ENCODE assay signal across 8 mouse cellular contexts in the genomic region with DNA sequence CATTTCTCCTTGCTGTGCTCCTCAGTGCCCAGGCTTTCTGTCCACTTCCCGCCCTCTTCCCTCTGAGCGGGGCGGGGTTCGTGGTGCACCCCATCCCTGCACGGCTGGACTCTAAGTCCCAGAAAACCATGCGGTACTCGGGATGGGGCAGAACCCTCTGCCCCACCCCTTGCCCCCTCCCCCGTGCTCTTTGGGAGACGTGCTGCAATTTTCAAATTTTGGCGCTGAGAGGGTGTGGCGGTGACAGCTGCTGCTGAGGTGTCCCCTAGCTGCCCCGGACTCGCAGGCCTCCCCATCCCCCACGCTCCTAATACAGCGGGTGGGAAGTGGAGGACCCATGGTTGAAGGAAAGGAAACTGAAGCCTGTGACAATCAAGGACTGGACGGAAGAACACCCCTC. TPM values are rescaled to one million over a fixed set of nuclear protein-coding genes. Genes with fewer than 3 reads are reported as not detected.
DNase-seq lines count a peak whose midpoint lies in the region; ATAC-seq and TF ChIP-seq lines count a peak whose summit lies in the region.

No protein-coding gene starts in this region.

- no peaks in the 10 kb centered on the region for H3K36me3 ChIP-seq in forebrain, postnatal 0 days (ENCODE audit: insufficient read depth)

- no peaks in the 10 kb centered on the region for H3K9me3 ChIP-seq in forebrain, postnatal 0 days (ENCODE audit: low read length)

- DNase-seq in gastrocnemius, postnatal 25 days = peak; percentile 44
- DNase-seq in gastrocnemius, postnatal 10 days = no peak
- DNase-seq in forebrain, postnatal 0 days = no peak
- DNase-seq in kidney, postnatal 14 days = peak; percentile 70
- no peak for DNase-seq in frontal cortex, postnatal 36 days (ENCODE audit: low spot score in 2 of 2)
- no peak for DNase-seq in layer of hippocampus, adult 18-20 months (ENCODE audit: low spot score in 2 of 2)
- no peak for DNase-seq in adrenal gland, postnatal 25 days

- H3K27ac ChIP-seq in forebrain, postnatal 0 days (ENCODE audit: low read depth, low read length) = no peak overlapping the region

- H3K4me2 ChIP-seq in forebrain, postnatal 0 days (ENCODE audit: low read depth) = peak overlapping the region; percentile 31

- H3K4me1 ChIP-seq in forebrain, postnatal 0 days (ENCODE audit: insufficient read depth) = no peaks in the 10 kb centered on the region

- no peaks in the 10 kb centered on the region for H3K27me3 ChIP-seq in forebrain, postnatal 0 days (ENCODE audit: insufficient read depth, low read length)

- 4% methylated on average over 16 of the region's 16 CpGs for WGBS in forebrain, postnatal 0 days

- H3K4me3 ChIP-seq in forebrain, postnatal 0 days (ENCODE audit: low read depth, low read length) = 0 out of 2 replicates have a peak overlapping the region, but pooled peaks have one; percentile 0

- no peak for ATAC-seq in forebrain, postnatal 0 days
- ATAC-seq in megakaryocyte progenitor cell, adult 5-6 weeks (replicated peaks; ENCODE audit: poor library complexity) = peak; percentile 60

- no peak overlapping the region for H3K9ac ChIP-seq in forebrain, postnatal 0 days

- TF ChIP-seq CTCF in forebrain, postnatal 0 days (IDR thresholded peaks at IDR 0.05; ENCODE audit: low read depth) = no peak

RNA-seq across cellular contexts. Expression of gene Lmnb2, which starts 3.9 kb away (rescaled TPM):
- total RNA-seq in gastrocnemius, postnatal 25 days (2021) = 1 to 10 TPM; 3.7 to 5.1 TPM
- 10 to 100 TPM; 24.0 to 28.1 TPM for total RNA-seq in gastrocnemius, postnatal 10 days (2021)
- total RNA-seq in forebrain, postnatal 0 days (2014; rRNA removed) = 46.1 and 46.5 TPM in 2 replicates
- polyA plus RNA-seq in forebrain, postnatal 0 days (2015; fragmentation: Nextera tagmentation; extraction: Ambion mirVana) = 22.1 and 24.5 TPM in 2 replicates
- total RNA-seq in megakaryocyte progenitor cell, adult 5-6 weeks (2015) = 11.7 and 13.9 TPM in 2 replicates
- total RNA-seq in megakaryocyte progenitor cell, adult 5-6 weeks (2017) = 49.3 and 56.9 TPM in 2 replicates
- 10 to 100 TPM; 19.5 to 22.3 TPM for total RNA-seq in layer of hippocampus, adult 18-20 months (2021)
- total RNA-seq in adrenal gland, postnatal 25 days (2021) = 14.4 and 15.2 TPM in 2 replicates

RNA-seq across cellular contexts. Expression of gene Gadd45b, which starts 8.0 kb away (rescaled TPM):
- total RNA-seq in gastrocnemius, postnatal 25 days (2021) = 10 to 100 TPM; 12.7 to 30.0 TPM
- total RNA-seq in gastrocnemius, postnatal 10 days (2021) = 10 to 100 TPM in 1 of 2 experiments, 1 to 10 TPM in 1; 9.0 to 15.9 TPM
- 5.0 and 5.8 TPM in 2 replicates for total RNA-seq in forebrain, postnatal 0 days (2014; rRNA removed)
- polyA plus RNA-seq in forebrain, postnatal 0 days (2015; fragmentation: Nextera tagmentation; extraction: Ambion mirVana) = 6.5 and 7.7 TPM in 2 replicates
- total RNA-seq in megakaryocyte progenitor cell, adult 5-6 weeks (2015) = 18.7 and 20.7 TPM in 2 replicates
- 17.6 and 17.9 TPM in 2 replicates for total RNA-seq in megakaryocyte progenitor cell, adult 5-6 weeks (2017)
- 10 to 100 TPM; 24.9 to 28.1 TPM for total RNA-seq in layer of hippocampus, adult 18-20 months (2021)
- 15.3 and 15.4 TPM in 2 replicates for total RNA-seq in adrenal gland, postnatal 25 days (2021)

RNA-seq across cellular contexts. Expression of gene Timm13, which starts 21.2 kb away (rescaled TPM):
- 100 to 1,000 TPM; 114 to 125 TPM for total RNA-seq in gastrocnemius, postnatal 25 days (2021)
- total RNA-seq in gastrocnemius, postnatal 10 days (2021) = 100 to 1,000 TPM; 113 to 127 TPM
- total RNA-seq in forebrain, postnatal 0 days (2014; rRNA removed) = 214 and 233 TPM in 2 replicates
- polyA plus RNA-seq in forebrain, postnatal 0 days (2015; fragmentation: Nextera tagmentation; extraction: Ambion mirVana) = 381 and 448 TPM in 2 replicates
- 132 and 150 TPM in 2 replicates for total RNA-seq in megakaryocyte progenitor cell, adult 5-6 weeks (2015)
- 55.3 and 100 TPM in 2 replicates for total RNA-seq in megakaryocyte progenitor cell, adult 5-6 weeks (2017)
- total RNA-seq in layer of hippocampus, adult 18-20 months (2021) = 100 to 1,000 TPM; 136 to 144 TPM
- 188 and 208 TPM in 2 replicates for total RNA-seq in adrenal gland, postnatal 25 days (2021)

RNA-seq across cellular contexts. Expression of gene Tmprss9, which starts 50.3 kb away (rescaled TPM):
- not detected for total RNA-seq in gastrocnemius, postnatal 25 days (2021)
- under 1 TPM in 1 of 2 experiments, not detected in 1; 0.07 TPM for total RNA-seq in gastrocnemius, postnatal 10 days (2021)
- total RNA-seq in forebrain, postnatal 0 days (2014; rRNA removed) = 0.08 and 0.33 TPM in 2 replicates
- 0.18 and 0.22 TPM in 2 replicates for polyA plus RNA-seq in forebrain, postnatal 0 days (2015; fragmentation: Nextera tagmentation; extraction: Ambion mirVana)
- not detected in 2 replicates for total RNA-seq in megakaryocyte progenitor cell, adult 5-6 weeks (2015)
- not detected in 2 replicates for total RNA-seq in megakaryocyte progenitor cell, adult 5-6 weeks (2017)
- total RNA-seq in layer of hippocampus, adult 18-20 months (2021) = under 1 TPM; 0.40 to 0.56 TPM
- total RNA-seq in adrenal gland, postnatal 25 days (2021) = not detected in 2 replicates

Comparison
In these comparisons a context has a peak if more than half of its experiments do, and no peak if none do; other contexts are left out.
1. DNase-seq: peak in gastrocnemius, postnatal 25 days (single experiment) and kidney, postnatal 14 days (single experiment); none in gastrocnemius, postnatal 10 days (single experiment), forebrain, postnatal 0 days (single experiment), frontal cortex, postnatal 36 days (0 of 2), layer of hippocampus, adult 18-20 months (0 of 2) and adrenal gland, postnatal 25 days (single experiment).